Mouse (Mus musculus): Measurements from ENCODE around the gene Hspa4l.

DNA sequence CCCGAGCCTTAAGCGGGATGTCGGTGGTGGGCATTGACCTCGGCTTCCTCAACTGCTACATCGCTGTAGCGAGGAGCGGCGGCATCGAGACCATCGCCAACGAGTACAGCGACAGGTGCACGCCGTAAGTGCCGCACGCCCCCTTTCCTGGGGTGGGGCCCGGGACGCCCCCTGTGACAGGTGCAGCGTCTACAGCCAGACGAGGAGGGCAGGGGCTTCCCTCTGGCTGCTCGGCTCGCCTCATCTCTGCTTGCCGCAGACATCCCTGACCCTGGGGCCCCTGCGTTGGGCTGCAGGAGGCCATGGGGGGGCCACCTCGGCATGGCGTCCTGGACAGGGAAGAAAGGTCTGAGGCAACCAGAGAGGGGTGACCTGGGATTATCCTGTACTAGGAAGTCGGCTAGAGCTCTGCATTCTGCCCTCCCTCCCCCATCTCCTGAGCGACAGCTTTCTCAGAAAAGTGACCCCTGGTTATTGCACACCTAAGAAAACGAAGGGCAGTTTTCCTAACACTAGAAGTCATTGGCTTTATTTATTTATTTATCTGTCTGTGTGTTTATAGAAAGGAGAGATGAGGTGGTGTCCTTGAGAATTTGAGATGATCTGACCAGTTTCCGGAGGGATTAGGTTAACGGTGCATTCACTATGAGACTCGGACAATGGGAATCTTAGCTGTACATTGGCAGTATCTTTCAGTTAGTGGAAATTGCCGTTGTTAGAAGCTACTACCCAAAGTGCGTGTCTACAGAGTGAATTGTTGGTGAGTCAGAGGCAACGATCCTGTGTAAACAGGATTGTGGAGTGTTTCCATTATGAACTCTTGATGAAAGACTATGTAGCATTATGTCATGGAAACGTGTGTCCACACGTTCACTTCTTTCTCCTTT lies 1.6 kb downstream of the Hspa4l start:
- no peak for TF ChIP-seq POLR2A (IDR thresholded peaks at IDR 0.05; ENCODE audit: borderline replicate concordance, low read depth, low read length)
- no peak for TF ChIP-seq CTCF (IDR thresholded peaks at IDR 0.05; ENCODE audit: low read depth, low read length)

All from bone marrow macrophage, adult 2 months (primary cell).